Mouse (Mus musculus) liver, embryonic 16.5 days (tissue): ENCODE measurements around the gene Ppp1r13b. TPM values are rescaled to one million over a fixed set of nuclear protein-coding genes. Genes with fewer than 3 reads are reported as not detected.

Experiments used
- ATAC-seq: fragments of 200-750 bp; cut with Nextera tagmentation; 2 replicates; pipeline ENCODE4 v1.8.0; 2017; ENCODE audit warnings: low read depth, mild to moderate bottlenecking, moderate number of reproducible peaks, moderate library complexity
- H3K27ac ChIP-seq: fragments of 300-500 bp; sonication (generic); 2 replicates; pipeline ENCODE4 v1.5.1; 2014; ENCODE audit warnings: mild to moderate bottlenecking, low read length
- H3K27me3 ChIP-seq: fragments of 300-500 bp; sonication (generic); 2 replicates; pipeline ENCODE4 v1.6.1; 2014; ENCODE audit warnings: low read depth, low read length, mixed read lengths; ENCODE audit not compliant: control insufficient read depth, insufficient read depth
- H3K36me3 ChIP-seq: fragments of 300-500 bp; sonication (generic); 2 replicates; pipeline ENCODE4 v1.6.1; 2014; ENCODE audit warnings: mild to moderate bottlenecking; ENCODE audit not compliant: control insufficient read depth, insufficient read depth
- H3K4me1 ChIP-seq: fragments of 300-500 bp; sonication (generic); 2 replicates; pipeline ENCODE4 v1.6.1; 2014; ENCODE audit warnings: low read depth, low read length, mixed read lengths; ENCODE audit not compliant: control insufficient read depth
- H3K4me2 ChIP-seq: fragments of 300-500 bp; sonication (generic); 2 replicates; pipeline ENCODE4 v1.6.1; 2014; ENCODE audit warnings: low read depth, low read length, mixed read lengths
- H3K4me3 ChIP-seq: fragments of 300-500 bp; sonication (generic); 2 replicates; pipeline ENCODE4 v1.5.1; 2014; ENCODE audit warnings: low read depth, mild to moderate bottlenecking, low read length
- H3K9ac ChIP-seq: fragments of 300-500 bp; sonication (generic); 2 replicates; pipeline ENCODE4 v1.6.1; 2014; ENCODE audit warnings: low read depth, low read length
- H3K9me3 ChIP-seq: fragments of 300-500 bp; sonication (generic); replicated peaks from 2 replicates; pipeline ENCODE4 v1.6.1; 2016; ENCODE audit warnings: low read length; ENCODE audit not compliant: control insufficient read depth
- WGBS: fragments of 180-500 bp; shearing (Covaris S2); extraction: QIAGEN DNeasy Blood & Tissue Kit; methylation state at CpG from one replicate; pipeline ENCODE4 v1.1.7; 2014; ENCODE audit not compliant: insufficient replicate concordance; 5-methylcytosine and 5-hydroxymethylcytosine counted together
- polyA plus RNA-seq: library from polyadenylated mRNA; unstranded; fragments of >200 nt; fragmentation: Nextera tagmentation; extraction: Ambion mirVana; gene quantifications from 2 replicates; pipeline ENCODE4 v1.2.1, GENCODE M21; 2015

Ppp1r13b gene
- polyA plus RNA-seq, 1 experiment from 2014 or later = 1.9 TPM

DNA sequence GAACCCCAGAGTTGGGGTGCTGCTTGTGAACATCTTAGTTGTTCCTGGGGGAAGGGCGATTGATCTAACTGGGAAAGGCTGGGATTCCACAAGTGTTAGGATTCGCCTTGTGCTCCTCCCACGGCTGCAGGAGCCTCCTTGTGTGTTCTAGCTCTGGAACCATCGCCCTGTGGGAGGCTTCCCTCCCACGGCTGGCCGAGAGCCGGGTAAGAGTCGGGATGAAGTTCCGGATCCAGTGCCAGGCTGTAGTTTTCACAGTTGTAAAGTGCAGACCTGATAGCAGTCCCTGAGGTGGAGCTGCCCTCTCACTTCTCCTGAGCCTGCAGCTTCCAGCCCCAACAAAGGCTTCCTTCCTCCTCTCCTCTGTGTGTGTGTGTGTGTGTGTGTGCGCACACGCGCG, 91.4 kb downstream of the Ppp1r13b start:
- Histone ChIP-seq H3K9ac (peak overlapping the region; percentile 46), H3K27ac (peak overlapping the region; percentile 96), H3K4me2 (peak overlapping the region; percentile 82), H3K4me1 (peaks cover 60% of the 10 kb centered on the region), H3K36me3 (0 out of 2 replicates have a peak, but pooled peaks cover 6% of the 10 kb centered on the region), H3K4me3 (peak overlapping the region; percentile 78), H3K9me3 (no peaks in the 10 kb centered on the region), H3K27me3 (no peaks in the 10 kb centered on the region)
- WGBS = 52% methylated on average over 13 of the region's 13 CpGs
- no peak for ATAC-seq

GRCm38 (mm10) chr12:111814769-111815762, 92.8 kb downstream of the Ppp1r13b start:
- no peaks in the 10 kb centered on the region for H3K27me3 ChIP-seq
- H3K36me3 ChIP-seq = 0 out of 2 replicates have a peak, but pooled peaks cover 6% of the 10 kb centered on the region
- H3K9me3 ChIP-seq = no peaks in the 10 kb centered on the region
- ATAC-seq = no peak
- H3K27ac ChIP-seq = peak overlapping the region; percentile 96
- H3K4me1 ChIP-seq = peaks cover 63% of the 10 kb centered on the region
- H3K9ac ChIP-seq = peak overlapping the region; percentile 83
- peak overlapping the region; percentile 82 for H3K4me2 ChIP-seq
- WGBS = 14% methylated on average over 19 of the region's 19 CpGs
- peak overlapping the region; percentile 78 for H3K4me3 ChIP-seq

DNA sequence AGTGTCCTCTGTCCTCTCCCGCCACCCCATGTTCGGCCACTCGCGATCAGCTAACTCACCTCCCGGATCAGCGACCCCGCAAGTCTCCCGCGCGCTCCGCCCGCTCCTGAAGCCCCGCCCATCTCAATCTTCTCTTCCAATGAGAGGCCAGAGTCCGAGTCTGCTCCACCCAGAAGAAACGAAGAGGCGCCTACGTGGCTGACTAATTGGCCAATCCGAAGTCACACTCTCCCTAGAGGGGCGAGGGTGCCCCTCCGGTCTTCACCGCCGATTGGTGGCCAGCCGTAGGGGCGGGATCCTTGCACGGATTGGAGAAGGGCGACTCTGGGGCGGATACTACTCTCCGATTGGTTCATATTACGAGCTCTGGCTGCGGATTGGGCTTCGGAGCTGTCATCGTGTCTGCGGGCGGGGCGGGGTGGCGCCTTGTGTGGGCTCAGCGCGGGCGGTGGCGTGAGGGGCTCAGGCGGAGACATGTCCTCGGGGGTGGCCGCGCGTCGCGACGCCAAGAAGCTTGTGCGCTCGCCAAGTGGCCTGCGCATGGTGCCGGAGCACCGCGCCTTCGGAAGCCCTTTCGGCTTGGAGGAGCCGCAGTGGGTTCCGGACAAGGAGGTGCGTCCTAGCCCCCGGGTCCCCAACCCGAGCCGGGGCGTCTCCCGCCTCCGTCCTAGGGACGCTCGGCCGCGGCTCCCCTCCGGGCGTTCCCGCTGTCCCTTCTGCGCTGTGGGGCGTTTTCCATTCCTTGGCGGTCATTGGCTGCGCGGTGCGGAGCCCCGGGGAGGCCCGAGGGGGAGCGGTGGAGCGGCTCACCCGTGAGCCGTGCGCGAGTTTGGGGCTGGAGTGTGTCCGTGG, 93.9 kb downstream of the Ppp1r13b start, which contains the start of the genes Xrcc3 and Zfyve21:
Gene Xrcc3 (minus strand): TSS at position 108 of the 852 bp plus-strand sequence.
Gene Zfyve21 (plus strand): TSS at position 405 of the 852 bp plus-strand sequence.
- Histone ChIP-seq H3K9me3 (no peaks in the 10 kb centered on the region), H3K4me2 (peak within 1 kb of the TSS; percentile 87)
- WGBS = 0% methylated on average over 87 of the region's 87 CpGs

GRCm38 (mm10) chr12:111813111-111813765, 94.7 kb downstream of the Ppp1r13b start:
- H3K9me3 ChIP-seq = no peaks in the 10 kb centered on the region
- peak overlapping the region; percentile 86 for H3K4me3 ChIP-seq
- no peaks in the 10 kb centered on the region for H3K27me3 ChIP-seq
- H3K9ac ChIP-seq = peak overlapping the region; percentile 74
- H3K27ac ChIP-seq = peak overlapping the region; percentile 60; the same call in 1 of the 2 replicates
- 3% methylated on average over 27 of the region's 27 CpGs for WGBS
- peaks cover 7% of the 10 kb centered on the region for H3K36me3 ChIP-seq
- peaks cover 61% of the 10 kb centered on the region for H3K4me1 ChIP-seq
- no peak for ATAC-seq
- peak overlapping the region; percentile 87 for H3K4me2 ChIP-seq

More for the DNA sequence above, 93.9 kb downstream of the Ppp1r13b start, which contains the start of the genes Xrcc3 and Zfyve21:
- H3K36me3 ChIP-seq = 0 out of 2 replicates have a peak, but pooled peaks cover 6% of the 10 kb centered on the region
- H3K4me1 ChIP-seq = peaks cover 64% of the 10 kb centered on the region
- H3K27me3 ChIP-seq = no peaks in the 10 kb centered on the region
- ATAC-seq = peak; percentile 93
- peak within 1 kb of the TSS; percentile 83 for H3K9ac ChIP-seq
- peak within 1 kb of the TSS; percentile 86 for H3K4me3 ChIP-seq
- peak within 1 kb of the TSS; percentile 96 for H3K27ac ChIP-seq

GRCm38 (mm10) chr12:111812611-111813010, 95.3 kb downstream of the Ppp1r13b start:
- ATAC-seq = no peak
- 66% methylated on average over 12 of the region's 12 CpGs for WGBS

GRCm38 (mm10) chr12:111812075-111812474, 95.8 kb downstream of the Ppp1r13b start:
- no peak overlapping the region for H3K4me3 ChIP-seq
- WGBS = 80% methylated on average over 13 of the region's 13 CpGs
- no peak overlapping the region for H3K9ac ChIP-seq
- H3K9me3 ChIP-seq = no peaks in the 10 kb centered on the region
- H3K4me2 ChIP-seq = no peak overlapping the region
- H3K27ac ChIP-seq = no peak overlapping the region
- H3K27me3 ChIP-seq = no peaks in the 10 kb centered on the region
- ATAC-seq = no peak
- peaks cover 6% of the 10 kb centered on the region for H3K36me3 ChIP-seq
- H3K4me1 ChIP-seq = peaks cover 49% of the 10 kb centered on the region

More at GRCm38 (mm10) chr12:111812611-111813010, 95.3 kb downstream of the Ppp1r13b start:
- Histone ChIP-seq H3K9me3 (no peaks in the 10 kb centered on the region), H3K4me2 (peak overlapping the region; percentile 87), H3K4me3 (peak overlapping the region; percentile 86), H3K36me3 (peaks cover 6% of the 10 kb centered on the region), H3K9ac (peak overlapping the region; percentile 74), H3K27ac (peak overlapping the region; percentile 34; the same call in 1 of the 2 replicates), H3K27me3 (no peaks in the 10 kb centered on the region), H3K4me1 (peaks cover 55% of the 10 kb centered on the region)

DNA sequence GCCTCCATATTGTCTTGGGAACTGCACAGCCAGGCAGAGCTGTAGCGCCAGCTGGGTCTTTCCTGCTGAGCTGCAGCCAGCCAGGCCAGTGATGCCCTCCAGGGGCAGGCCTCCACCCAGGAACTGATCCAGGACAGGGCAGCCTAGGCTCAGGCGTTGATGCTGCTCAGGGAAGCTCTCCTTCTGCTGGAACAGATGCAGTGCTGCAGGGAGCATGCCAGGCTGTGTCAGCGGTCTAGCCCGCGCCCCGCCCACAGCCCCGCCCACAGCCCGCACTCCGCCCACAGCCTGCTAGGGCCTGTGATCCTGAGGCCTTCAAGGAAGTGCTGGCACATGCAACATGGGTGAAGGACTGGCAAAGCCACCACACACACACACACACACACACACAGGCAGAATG, 98.1 kb downstream of the Ppp1r13b start:
- Histone ChIP-seq H3K9ac (no peak overlapping the region), H3K27ac (no peak overlapping the region), H3K9me3 (no peaks in the 10 kb centered on the region), H3K4me3 (no peak overlapping the region), H3K4me1 (peaks cover 27% of the 10 kb centered on the region), H3K36me3 (peaks cover 6% of the 10 kb centered on the region), H3K4me2 (no peak overlapping the region), H3K27me3 (no peaks in the 10 kb centered on the region)
- no peak for ATAC-seq
- WGBS = 8% methylated on average over 9 of the region's 9 CpGs

DNA sequence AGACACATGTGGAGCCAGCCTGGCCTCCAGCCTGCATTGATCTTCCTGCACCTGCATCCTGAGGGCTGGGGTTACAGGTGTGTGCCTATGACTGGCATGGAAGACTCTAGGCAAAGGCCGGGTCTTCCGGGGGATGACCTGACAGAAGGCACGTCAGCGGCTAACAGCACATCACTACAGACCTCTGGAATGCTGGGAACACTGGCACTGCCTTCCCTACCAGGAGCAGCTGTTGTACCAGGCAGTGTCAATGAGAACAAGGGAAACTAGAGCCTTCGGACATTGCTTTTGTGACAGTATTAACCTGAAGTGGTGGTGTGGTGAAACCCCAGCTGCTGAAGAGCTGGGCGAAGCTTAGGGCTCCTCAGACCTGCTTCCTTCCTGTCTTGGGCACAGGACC, 99.1 kb downstream of the Ppp1r13b start:
- Histone ChIP-seq H3K9me3 (no peaks in the 10 kb centered on the region), H3K27ac (no peak overlapping the region), H3K9ac (no peak overlapping the region), H3K4me2 (no peak overlapping the region), H3K36me3 (peaks cover 12% of the 10 kb centered on the region), H3K4me3 (no peak overlapping the region), H3K27me3 (no peaks in the 10 kb centered on the region), H3K4me1 (peaks cover 27% of the 10 kb centered on the region)
- WGBS = 87% methylated on average over 6 of the region's 6 CpGs
- ATAC-seq = no peak
